Mouse (Mus musculus): ENCODE data around the gene Bbx. TPM values are rescaled to one million over a fixed set of nuclear protein-coding genes. Genes with fewer than 3 reads are reported as not detected.

Gene Bbx
- total and polyA plus RNA-seq, 3 experiments = 20.6 to 26.2 (median 21.6) TPM

DNA sequence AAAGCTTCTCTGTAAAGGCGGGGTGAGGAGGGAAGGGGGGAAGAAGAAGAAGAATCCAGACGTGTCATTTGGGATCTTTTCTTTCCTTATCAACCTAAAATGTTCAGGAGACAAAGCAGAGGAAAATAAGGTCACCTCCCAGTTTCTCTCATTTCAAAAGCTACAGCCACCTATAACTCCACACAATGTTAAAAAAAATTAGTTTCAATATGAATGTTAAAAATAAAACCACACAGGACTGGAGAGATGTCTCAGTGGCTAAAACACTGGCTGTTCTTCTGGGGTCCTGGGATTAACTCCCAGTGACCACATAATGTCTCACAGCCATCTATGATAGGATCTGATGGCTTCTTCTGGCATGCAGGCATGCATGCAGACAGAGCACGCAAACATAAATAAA is 43.7 kb downstream of the Bbx start:
- TF ChIP-seq TBP (conservative IDR thresholded peaks at IDR 0.05; ENCODE audit: low read depth, low read length) (no peak), IRF4 (IDR thresholded peaks at IDR 0.05; ENCODE audit: low read depth, low read length) (peak; percentile 64; the same call in 1 of the 2 replicates), MAFK (IDR thresholded peaks at IDR 0.05; ENCODE audit: insufficient replicate concordance, low read length) (no peak), CTCF (conservative IDR thresholded peaks at IDR 0.05 in 1 of 2, IDR thresholded peaks at IDR 0.05 in 1 of 2; ENCODE audit: low read depth in 2 of 2, low read length in 2 of 2) (no peak), USF2 (conservative IDR thresholded peaks at IDR 0.05; ENCODE audit: low read depth, low read length) (no peak), ZNF384 (IDR thresholded peaks at IDR 0.05; ENCODE audit: low read depth, low read length) (peak; percentile 74), MAZ (IDR thresholded peaks at IDR 0.05; ENCODE audit: low read depth, low read length) (no peak), MEF2A (IDR thresholded peaks at IDR 0.05; ENCODE audit: borderline replicate concordance, low read depth, low read length) (no peak), ZMIZ1 (IDR thresholded peaks at IDR 0.05; ENCODE audit: low read depth, low read length) (no peak), POLR2A (IDR thresholded peaks at IDR 0.05; ENCODE audit: low read depth, low read length) (no peak), MXI1 (IDR thresholded peaks at IDR 0.05; ENCODE audit: low read depth, low read length) (no peak), CHD2 (IDR thresholded peaks at IDR 0.05; ENCODE audit: low read length) (no peak), TCF12 (IDR thresholded peaks at IDR 0.05; ENCODE audit: low read depth, low read length) (no peak), ETS1 (conservative IDR thresholded peaks at IDR 0.05; ENCODE audit: low read depth, low read length) (no peak), MAX (IDR thresholded peaks at IDR 0.05; ENCODE audit: low read length) (no peak), E2F4 (IDR thresholded peaks at IDR 0.05; ENCODE audit: insufficient replicate concordance, low read depth, low read length) (no peak), ZKSCAN1 (IDR thresholded peaks at IDR 0.05; ENCODE audit: borderline replicate concordance, low read depth, low read length) (no peak), HCFC1 (IDR thresholded peaks at IDR 0.05; ENCODE audit: low read depth, low read length) (no peak), JUN (IDR thresholded peaks at IDR 0.05; ENCODE audit: insufficient read depth, low read depth, low read length) (no peak), SIN3A (IDR thresholded peaks at IDR 0.05; ENCODE audit: low read length) (no peak), RCOR1 (conservative IDR thresholded peaks at IDR 0.05; ENCODE audit: low read depth, low read length) (no peak), ZC3H11A (IDR thresholded peaks at IDR 0.05; ENCODE audit: low read depth, low read length) (no peak), KAT2A (IDR thresholded peaks at IDR 0.05; ENCODE audit: insufficient replicate concordance, low read length) (no peak), UBTF (IDR thresholded peaks at IDR 0.05; ENCODE audit: low read depth, low read length) (no peak), JUND (conservative IDR thresholded peaks at IDR 0.05; ENCODE audit: low read depth, low read length) (peak; percentile 44), MYC (IDR thresholded peaks at IDR 0.05; ENCODE audit: low read depth, low read length) (no peak), BHLHE40 (IDR thresholded peaks at IDR 0.05; ENCODE audit: low read depth, low read length) (no peak), NELFE (IDR thresholded peaks at IDR 0.05; ENCODE audit: low read depth, low read length) (no peak), NRF1 (IDR thresholded peaks at IDR 0.05; ENCODE audit: low read depth, low read length) (no peak), EP300 (IDR thresholded peaks at IDR 0.05; ENCODE audit: low read length) (peak; percentile 30; the same call in 1 of the 2 replicates), CHD1 (IDR thresholded peaks at IDR 0.05; ENCODE audit: low read depth, low read length) (no peak)
- Histone ChIP-seq H3K4me2 (ENCODE audit: insufficient read depth, low read depth, poor library complexity, severe bottlenecking) (no peak overlapping the region; the same call in 1 of the 2 replicates), H3K4me1 (ENCODE audit: control insufficient read depth in 1 of 2, insufficient read depth in 2 of 2) (peaks cover 0 to 16% of the 10 kb centered on the region in 2 experiments; a peak in 1 of 4 replicates), H3K9ac (ENCODE audit: insufficient read depth, low read depth) (no peak overlapping the region), H3K4me3 (replicated peaks in 1 of 3; ENCODE audit: low read depth in 2 of 3, low read length in 2 of 3, poor library complexity in 1 of 3) (no peak overlapping the region), H3K27me3 (replicated peaks) (no peaks in the 10 kb centered on the region), H3K79me2 (replicated peaks; ENCODE audit: control insufficient read depth, extremely low read depth, insufficient read depth, poor library complexity, severe bottlenecking) (peaks cover 11% of the 10 kb centered on the region), H3K27ac (ENCODE audit: insufficient read depth, low read depth) (no peak overlapping the region), H3K9me3 (replicated peaks; ENCODE audit: low read length) (no peaks in the 10 kb centered on the region), H3K36me3 (replicated peaks in 1 of 2; ENCODE audit: control insufficient read depth in 1 of 2, insufficient read depth in 1 of 2, low read length in 1 of 2) (peaks cover 0 to 16% of the 10 kb centered on the region in 2 experiments)
- dilution Hi-C loops (cut with MboI; ENCODE audit: extremely low pct_ligation_motif_present, extremely low pct_unique_long_range_greater_than_20kb, low sequenced_read_pairs) (no loop called here), in situ Hi-C loops (cut with MboI; ENCODE audit: low pct_ligation_motif_present, low pct_unique_long_range_greater_than_20kb, low sequenced_read_pairs) (no loop called here)
- no peak for DNase-seq (ENCODE audit: extremely low read depth)
